Mouse (Mus musculus) megakaryocyte, adult 5-6 weeks (primary cell): ENCODE data around the gene Depp1. TPM values are rescaled to one million over a fixed set of nuclear protein-coding genes. Genes with fewer than 3 reads are reported as not detected.
"Not testable (repeated sequence)": the region's sequence is repeated elsewhere in the genome, so short reads cannot be mapped to it uniquely, and the experiment has no call there.

Source experiments
- ATAC-seq: 2 replicates; pipeline ENCODE4 v1.8.0; 2016; ENCODE audit warnings: mild to moderate bottlenecking, inconsistent platforms; ENCODE audit not compliant: poor library complexity, severe bottlenecking
- total RNA-seq, 2 experiments: library from RNA; stranded (forward) in 1 of 2; stranded (reverse) in 1 of 2; fragments of 153-499, 151-499 nt in 1 of 2; fragments of 221-1000, 200-1000 nt in 1 of 2; gene quantifications; 2 replicates each; pipeline versions ENCODE4 v1.2.3 to v1.2.4; 2015 to 2017

Depp1 gene
- total RNA-seq (2015) (0.36 TPM in 1 of 2 replicates, not detected in the other), total RNA-seq (2017) (0.18 and 0.49 TPM in 2 replicates)

DNA sequence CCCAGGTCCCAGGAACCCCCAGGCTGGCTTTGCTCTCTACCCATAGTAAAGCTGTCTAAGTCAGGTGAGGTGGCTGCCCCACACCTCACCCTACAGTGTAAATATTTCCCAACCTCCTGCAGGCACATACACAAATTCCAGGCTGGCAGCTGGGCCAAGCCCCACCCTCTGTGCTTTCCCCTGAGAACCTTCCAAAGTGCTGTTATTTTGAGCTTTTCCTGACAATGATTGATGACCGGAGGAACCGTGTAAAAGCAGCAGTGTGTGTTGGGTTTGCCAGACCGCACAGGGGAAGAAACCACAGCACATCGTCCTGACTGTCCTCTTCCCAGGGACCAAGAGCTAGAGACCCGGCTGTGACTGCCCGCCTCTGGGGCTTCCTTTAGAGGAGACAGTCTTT lies at the start of gene Depp1:
Gene Depp1 (plus strand): TSS at position 204 of the 400 bp plus-strand sequence.
- no peak for ATAC-seq

- ATAC-seq, result not testable (repeated sequence)
Observed at GRCm38 (mm10) chr6:116600969-116601368, 49.4 kb upstream of the Depp1 start.

DNA sequence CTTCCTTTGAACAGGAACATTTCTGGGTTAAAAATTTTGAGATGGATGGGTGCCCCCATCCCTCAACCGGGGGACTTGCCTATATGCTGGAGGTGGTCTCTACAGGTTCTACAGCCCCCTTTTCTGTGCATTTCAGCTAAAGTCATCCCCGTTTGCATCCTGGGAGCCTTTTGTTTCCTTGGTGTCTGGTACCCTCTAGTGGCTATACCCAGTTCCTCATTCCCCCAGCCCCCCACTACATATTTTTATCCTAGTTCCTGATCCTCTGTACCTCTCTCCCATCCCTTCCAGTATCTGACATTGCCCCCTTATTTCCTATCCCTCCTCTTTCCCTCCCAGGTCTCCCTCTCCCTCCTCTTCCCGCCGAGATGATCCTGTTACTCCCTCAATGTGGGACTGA lies 43.2 kb upstream of the Depp1 start:
- ATAC-seq, result no peak

- no peak for ATAC-seq
Observed at GRCm38 (mm10) chr6:116615719-116616118, 34.7 kb upstream of the Depp1 start.

DNA sequence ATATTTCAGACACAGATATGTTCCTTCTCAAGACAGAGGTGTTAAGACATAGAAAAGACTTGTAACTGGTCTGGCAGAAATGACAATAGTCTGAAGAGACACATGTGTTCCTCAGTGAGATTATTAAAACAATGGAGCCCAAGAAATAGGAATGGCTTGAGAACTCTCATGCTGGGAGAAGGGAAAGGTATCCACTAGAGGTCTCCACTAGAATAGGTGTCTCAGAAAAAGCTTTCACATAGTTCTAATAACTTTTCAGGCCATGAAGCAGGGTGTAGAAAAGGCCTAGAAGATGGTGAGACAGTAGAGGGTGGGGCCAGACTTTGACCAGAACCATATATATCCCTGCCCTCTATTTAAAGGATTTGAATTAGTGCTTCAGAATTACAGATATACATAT lies 32.3 kb upstream of the Depp1 start:
- no peak for ATAC-seq

GRCm38 (mm10) chr6:116621318-116622023 lies 28.9 kb upstream of the Depp1 start:
- peak; percentile 63 for ATAC-seq

GRCm38 (mm10) chr6:116626417-116626816 lies 24.0 kb upstream of the Depp1 start:
- ATAC-seq, result not testable (repeated sequence)

DNA sequence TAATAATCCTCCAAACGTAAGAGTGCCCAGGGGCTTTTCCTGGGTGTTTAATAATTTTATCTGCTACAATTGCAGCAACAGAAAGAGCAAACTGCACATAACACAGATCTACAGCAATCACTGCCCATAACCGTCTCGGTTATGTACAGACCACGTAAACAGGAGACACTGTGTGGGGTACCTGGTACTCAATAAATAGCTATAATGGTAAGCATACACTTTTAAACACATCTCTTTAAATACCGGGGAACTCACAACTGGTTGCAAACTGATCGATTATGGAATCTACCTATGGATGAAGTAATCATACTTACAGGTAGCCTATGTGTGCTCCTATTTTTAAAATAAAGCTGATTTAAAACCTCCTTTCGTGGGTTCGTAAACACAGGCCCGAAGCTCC lies 22.3 kb upstream of the Depp1 start:
- no peak for ATAC-seq

- ATAC-seq, result peak; percentile 54
Observed at GRCm38 (mm10) chr6:116628539-116629171, 21.8 kb upstream of the Depp1 start, which contains the start of gene Zfp422. Zfp422 (minus strand) TSS chr6:116628999.

DNA sequence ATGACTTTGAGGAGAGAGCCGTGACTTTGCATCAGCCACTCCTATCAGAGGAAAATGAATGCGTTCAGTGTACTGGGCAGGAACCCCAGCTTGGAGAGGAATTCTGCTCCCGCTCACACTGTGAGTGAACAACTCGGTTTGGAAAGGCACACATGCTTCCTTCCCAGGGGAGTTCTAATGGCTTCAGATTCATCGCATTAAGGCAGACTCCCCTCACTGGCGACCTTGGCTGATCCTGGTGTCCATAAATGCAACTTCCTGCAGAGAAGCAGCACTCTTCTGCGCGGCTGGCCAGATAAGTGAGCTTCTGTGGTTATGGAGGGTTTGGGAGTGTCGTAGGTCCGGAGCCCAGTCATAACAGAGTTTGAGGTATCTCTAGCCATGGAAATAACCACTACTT lies 20.6 kb upstream of the Depp1 start:
- no peak for ATAC-seq

- peak; percentile 58 for ATAC-seq
Observed at GRCm38 (mm10) chr6:116632129-116632528, 18.3 kb upstream of the Depp1 start.

DNA sequence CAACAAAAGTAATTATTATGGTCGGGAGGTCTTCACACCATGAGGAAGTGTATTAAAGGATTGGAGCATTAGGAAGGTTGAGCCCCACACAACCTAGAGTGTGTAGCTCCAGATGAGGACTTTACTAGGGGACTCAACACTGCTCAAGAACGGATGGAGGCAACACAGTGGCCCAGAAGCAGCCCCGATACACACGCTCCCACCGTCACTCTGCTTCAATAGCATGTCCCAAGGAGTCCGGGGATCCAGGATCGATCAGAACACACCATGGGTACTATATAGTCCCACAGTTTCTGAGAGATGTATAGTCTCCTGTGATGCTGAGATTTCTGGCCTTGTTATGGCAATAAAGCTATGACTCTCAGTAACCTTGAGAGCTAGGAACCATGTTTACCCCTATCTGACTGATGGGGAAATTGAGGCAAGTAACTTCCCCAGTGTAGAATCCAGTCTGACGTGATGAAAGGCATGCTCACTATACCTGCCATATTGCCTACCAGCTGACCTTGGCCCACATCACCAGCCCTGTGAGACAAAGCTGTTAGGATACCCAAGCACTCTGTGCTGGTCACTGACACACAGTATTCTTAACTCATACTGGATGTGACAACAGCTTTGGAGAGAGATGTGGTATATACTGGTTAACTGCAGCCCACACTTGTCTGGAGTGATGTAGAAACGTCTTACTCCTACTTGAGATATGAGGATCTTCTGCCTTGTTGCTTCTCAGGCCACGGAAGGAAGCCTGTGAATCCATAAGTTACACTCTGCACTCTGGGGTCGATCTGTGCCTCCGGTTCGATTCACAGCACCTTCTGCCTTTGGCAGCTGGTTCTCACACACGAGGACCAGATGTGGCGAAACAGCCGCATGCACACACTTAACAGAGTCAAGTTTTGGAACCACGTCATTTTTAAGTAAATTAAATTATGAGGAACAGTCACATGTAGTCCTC lies 16.4 kb upstream of the Depp1 start:
- no peak for ATAC-seq

DNA sequence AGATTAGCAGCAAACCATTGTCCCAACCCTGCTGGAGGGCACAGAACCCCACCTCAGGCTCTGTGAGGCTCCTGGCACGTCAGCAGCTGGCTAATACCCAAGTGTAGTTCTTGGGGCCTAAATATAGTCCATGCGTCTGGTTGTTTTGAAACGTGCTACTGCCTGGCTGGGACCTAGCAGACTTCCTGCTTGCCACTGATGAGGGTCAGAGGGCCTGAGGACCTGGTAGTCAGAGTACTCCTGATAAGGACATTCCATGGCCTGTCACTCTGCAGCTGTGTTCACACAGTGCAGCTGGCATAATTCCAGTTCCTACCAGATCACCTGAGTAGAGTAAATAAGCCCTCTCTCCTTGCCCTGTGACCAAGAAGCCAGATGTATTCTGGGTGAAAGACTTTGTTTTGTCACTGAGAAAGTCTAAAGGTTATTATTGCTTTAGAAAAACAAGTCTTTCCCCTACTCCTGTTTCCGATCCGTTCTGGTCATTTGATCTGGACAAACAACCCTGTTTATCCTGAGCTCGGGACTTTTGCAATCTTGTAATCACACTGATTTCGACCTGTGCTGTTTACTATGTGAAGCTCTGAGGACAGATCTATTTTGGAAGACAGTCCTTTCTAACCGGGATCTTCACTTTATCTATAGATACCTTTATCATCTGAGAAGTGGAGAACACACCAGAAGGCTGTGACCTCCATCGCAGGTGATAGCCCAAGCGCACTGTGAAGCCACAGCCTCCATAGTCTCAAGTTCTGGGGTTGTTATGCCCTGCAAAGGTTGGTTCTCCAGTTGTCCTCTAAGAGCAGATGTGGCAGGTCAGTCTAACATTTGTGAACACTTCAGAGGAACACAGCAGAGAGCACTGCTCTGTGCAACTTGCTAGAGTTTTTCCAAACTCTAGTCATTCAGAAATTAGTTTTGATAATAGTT lies 14.9 kb upstream of the Depp1 start:
- no peak for ATAC-seq

DNA sequence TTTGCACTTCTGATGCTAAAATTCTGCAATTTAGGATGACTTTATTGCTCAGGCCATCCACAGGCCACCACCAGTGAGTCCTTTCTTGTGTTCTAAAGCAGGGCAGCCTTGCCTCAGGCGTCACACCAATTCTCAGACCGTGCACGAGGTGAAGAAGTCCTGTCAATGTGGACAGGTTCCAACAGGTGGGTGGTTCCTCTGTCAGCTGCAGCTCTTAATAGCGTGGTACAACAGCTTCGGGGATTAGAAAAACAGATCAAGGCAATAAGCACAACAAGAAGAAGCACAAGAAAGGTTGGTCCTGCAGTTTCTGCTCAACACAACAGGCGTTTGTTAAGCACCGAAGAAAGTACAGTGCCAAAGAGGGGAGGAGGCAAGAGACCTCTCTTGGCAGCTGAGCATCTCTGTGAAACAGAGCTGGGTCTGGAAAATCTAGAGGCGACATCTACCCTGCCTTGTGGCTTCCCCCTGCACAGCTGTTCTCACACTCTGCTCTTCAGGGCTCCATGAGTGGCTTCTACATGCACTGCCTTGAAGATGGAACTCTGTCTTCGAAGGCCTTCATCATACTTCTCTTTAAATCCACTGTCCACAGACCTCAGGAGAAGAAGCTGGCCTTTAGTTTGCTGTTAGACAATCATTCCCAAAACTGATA lies 13.7 kb upstream of the Depp1 start:
- ATAC-seq, result no peak

DNA sequence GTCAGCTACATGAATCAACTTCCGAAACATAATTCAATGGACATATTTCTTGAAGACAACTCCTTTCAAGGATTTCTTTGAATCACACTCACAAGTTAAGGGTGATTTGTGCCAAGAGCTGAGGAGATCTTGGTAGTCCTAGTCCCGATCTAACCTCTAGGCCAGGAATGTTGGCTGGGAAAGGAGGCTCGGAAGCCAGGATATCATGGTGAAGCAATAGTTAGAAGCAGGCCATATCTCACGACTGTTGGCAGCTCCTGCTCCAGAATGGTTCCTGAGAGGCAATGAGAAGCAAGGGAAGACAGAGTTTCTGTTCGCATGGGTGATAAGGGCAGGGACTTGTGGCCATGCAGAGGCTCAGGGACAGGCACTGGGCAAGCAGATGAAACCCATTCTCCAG lies 12.9 kb upstream of the Depp1 start:
- no peak for ATAC-seq

GRCm38 (mm10) chr6:116638871-116639270 lies 11.5 kb upstream of the Depp1 start:
- no peak for ATAC-seq

DNA sequence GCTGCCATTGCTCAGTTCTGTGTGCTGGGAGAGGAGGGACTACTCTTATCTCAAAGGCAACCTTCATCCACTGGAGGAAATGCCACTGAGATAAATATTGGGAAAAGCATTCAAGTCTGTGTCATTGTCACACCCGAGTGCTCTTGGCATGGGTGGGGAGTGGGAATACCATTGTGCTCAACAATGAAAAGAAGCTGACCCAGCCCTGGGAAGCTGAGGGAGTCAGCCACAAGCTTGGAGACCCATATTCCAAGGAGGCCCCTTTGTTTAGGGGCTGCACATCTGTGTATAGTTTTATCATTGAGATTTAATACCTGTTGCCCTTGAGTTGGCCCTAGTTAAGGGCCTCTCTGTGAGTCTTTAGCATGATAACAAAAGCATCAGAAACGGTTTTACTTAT lies 10.7 kb upstream of the Depp1 start:
- no peak for ATAC-seq

- ATAC-seq, result no peak
Observed at GRCm38 (mm10) chr6:116642942-116643341, 7.5 kb upstream of the Depp1 start.

- ATAC-seq, result no peak
Observed at GRCm38 (mm10) chr6:116643881-116644280, 6.5 kb upstream of the Depp1 start.

GRCm38 (mm10) chr6:116644335-116644734 lies 6.1 kb upstream of the Depp1 start:
- no peak for ATAC-seq
